Mouse (Mus musculus): Measurements from ENCODE around the gene Actl6a. TPM values are rescaled to one million over a fixed set of nuclear protein-coding genes. Genes with fewer than 3 reads are reported as not detected.

Actl6a gene
- polyA plus RNA-seq, 1 experiment from 2014 or later = 55.3 TPM

- ATAC-seq = peak; percentile 77; the same call in 1 of the 2 replicates
- no peaks in the 10 kb centered on the region for H3K4me1 ChIP-seq (ENCODE audit: control insufficient read depth, insufficient read depth, low read depth, low read length)
- WGBS = 71% methylated on average over 6 of the region's 6 CpGs
- H3K4me3 ChIP-seq (ENCODE audit: low read length) = no peak overlapping the region
- H3K27me3 ChIP-seq (replicated peaks; ENCODE audit: control insufficient read depth, insufficient read depth, low read length) = no peaks in the 10 kb centered on the region
- peak overlapping the region; percentile 20; the same call in 1 of the 2 replicates for H3K4me2 ChIP-seq (ENCODE audit: low read length)
- H3K27ac ChIP-seq (ENCODE audit: low read depth, low read length) = peak overlapping the region; percentile 65; the same call in 1 of the 2 replicates
- H3K9ac ChIP-seq (ENCODE audit: low read depth, low read length) = no peak overlapping the region
- no peaks in the 10 kb centered on the region for H3K9me3 ChIP-seq (ENCODE audit: control insufficient read depth, low read length)
- no peaks in the 10 kb centered on the region for H3K36me3 ChIP-seq (ENCODE audit: control insufficient read depth, insufficient read depth, low read length)
Observed at GRCm38 (mm10) chr3:32669211-32669610, 36.9 kb upstream of the Actl6a start.

GRCm38 (mm10) chr3:32670196-32670595 is 35.9 kb upstream of the Actl6a start:
- no peak for ATAC-seq
- H3K4me1 ChIP-seq (ENCODE audit: control insufficient read depth, insufficient read depth, low read depth, low read length) = no peaks in the 10 kb centered on the region
- no peaks in the 10 kb centered on the region for H3K9me3 ChIP-seq (ENCODE audit: control insufficient read depth, low read length)
- H3K9ac ChIP-seq (ENCODE audit: low read depth, low read length) = no peak overlapping the region
- no peak overlapping the region for H3K4me3 ChIP-seq (ENCODE audit: low read length)
- H3K4me2 ChIP-seq (ENCODE audit: low read length) = no peak overlapping the region
- H3K36me3 ChIP-seq (ENCODE audit: control insufficient read depth, insufficient read depth, low read length) = no peaks in the 10 kb centered on the region
- H3K27ac ChIP-seq (ENCODE audit: low read depth, low read length) = no peak overlapping the region
- H3K27me3 ChIP-seq (replicated peaks; ENCODE audit: control insufficient read depth, insufficient read depth, low read length) = no peaks in the 10 kb centered on the region
- WGBS = 92% methylated on average over 4 of the region's 4 CpGs

DNA sequence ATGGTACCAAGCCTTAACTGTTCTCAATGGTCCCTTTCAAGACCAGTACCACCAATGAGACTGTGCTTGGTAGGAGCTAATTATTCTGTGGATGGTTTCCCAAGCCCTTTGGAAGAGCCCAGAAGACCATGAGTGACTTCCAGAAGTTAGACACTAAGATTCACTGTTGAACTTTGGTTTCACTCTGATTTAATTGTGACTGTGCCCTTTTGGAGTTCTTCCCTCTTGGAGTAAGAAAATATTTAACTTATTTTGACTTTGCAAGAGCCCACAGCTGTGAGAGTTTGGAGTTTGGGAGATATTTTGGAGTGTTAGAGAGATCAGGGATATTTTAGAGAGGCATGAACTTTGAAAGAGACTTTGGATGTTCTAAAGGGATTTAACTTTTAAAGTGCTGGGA is 32.9 kb upstream of the Actl6a start:
- no peak overlapping the region for H3K27ac ChIP-seq (ENCODE audit: low read depth, low read length)
- no peaks in the 10 kb centered on the region for H3K27me3 ChIP-seq (replicated peaks; ENCODE audit: control insufficient read depth, insufficient read depth, low read length)
- no peaks in the 10 kb centered on the region for H3K4me1 ChIP-seq (ENCODE audit: control insufficient read depth, insufficient read depth, low read depth, low read length)
- no peaks in the 10 kb centered on the region for H3K9me3 ChIP-seq (ENCODE audit: control insufficient read depth, low read length)
- no peak overlapping the region for H3K9ac ChIP-seq (ENCODE audit: low read depth, low read length)
- ATAC-seq = no peak
- no peak overlapping the region for H3K4me2 ChIP-seq (ENCODE audit: low read length)
- H3K4me3 ChIP-seq (ENCODE audit: low read length) = no peak overlapping the region
- H3K36me3 ChIP-seq (ENCODE audit: control insufficient read depth, insufficient read depth, low read length) = no peaks in the 10 kb centered on the region

DNA sequence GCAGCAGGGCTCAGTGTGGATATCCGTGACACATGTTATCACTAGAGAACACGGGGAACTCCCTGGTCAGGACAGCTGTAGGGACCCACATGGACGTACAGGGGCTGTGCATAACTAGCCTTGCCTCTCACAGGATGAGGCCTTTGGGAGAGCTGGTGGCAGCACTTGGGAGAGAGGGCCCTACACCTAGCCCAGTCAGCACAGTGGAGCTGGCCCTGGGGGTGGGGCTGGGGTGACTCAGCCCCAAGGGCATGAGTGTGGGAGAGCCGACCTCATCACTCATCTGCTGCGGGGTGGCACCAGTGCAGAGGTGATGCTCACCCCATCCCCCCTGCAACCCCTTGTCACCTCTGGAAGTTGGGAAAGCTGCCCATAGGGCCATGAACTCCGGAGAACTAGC is 29.7 kb upstream of the Actl6a start:
- no peak for ATAC-seq
- Histone ChIP-seq H3K9me3 (ENCODE audit: control insufficient read depth, low read length) (no peaks in the 10 kb centered on the region), H3K9ac (ENCODE audit: low read depth, low read length) (no peak overlapping the region), H3K4me3 (ENCODE audit: low read length) (no peak overlapping the region), H3K36me3 (ENCODE audit: control insufficient read depth, insufficient read depth, low read length) (no peaks in the 10 kb centered on the region), H3K27me3 (replicated peaks; ENCODE audit: control insufficient read depth, insufficient read depth, low read length) (no peaks in the 10 kb centered on the region), H3K4me2 (ENCODE audit: low read length) (no peak overlapping the region), H3K27ac (ENCODE audit: low read depth, low read length) (no peak overlapping the region), H3K4me1 (ENCODE audit: control insufficient read depth, insufficient read depth, low read depth, low read length) (no peaks in the 10 kb centered on the region)
- WGBS = 89% methylated on average over 6 of the region's 6 CpGs

GRCm38 (mm10) chr3:32682910-32683531 is 23.1 kb upstream of the Actl6a start:
- Histone ChIP-seq H3K4me3 (ENCODE audit: low read length) (no peak overlapping the region), H3K9ac (ENCODE audit: low read depth, low read length) (no peak overlapping the region), H3K9me3 (ENCODE audit: control insufficient read depth, low read length) (no peaks in the 10 kb centered on the region), H3K4me2 (ENCODE audit: low read length) (no peak overlapping the region), H3K27ac (ENCODE audit: low read depth, low read length) (no peak overlapping the region), H3K4me1 (ENCODE audit: control insufficient read depth, insufficient read depth, low read depth, low read length) (no peaks in the 10 kb centered on the region), H3K36me3 (ENCODE audit: control insufficient read depth, insufficient read depth, low read length) (no peaks in the 10 kb centered on the region), H3K27me3 (replicated peaks; ENCODE audit: control insufficient read depth, insufficient read depth, low read length) (no peaks in the 10 kb centered on the region)
- 84% methylated on average over 11 of the region's 12 CpGs for WGBS
- no peak for ATAC-seq

- no peaks in the 10 kb centered on the region for H3K36me3 ChIP-seq (ENCODE audit: control insufficient read depth, insufficient read depth, low read length)
- H3K4me2 ChIP-seq (ENCODE audit: low read length) = no peak overlapping the region
- H3K27me3 ChIP-seq (replicated peaks; ENCODE audit: control insufficient read depth, insufficient read depth, low read length) = no peaks in the 10 kb centered on the region
- ATAC-seq = no peak
- H3K9me3 ChIP-seq (ENCODE audit: control insufficient read depth, low read length) = no peaks in the 10 kb centered on the region
- no peak overlapping the region for H3K9ac ChIP-seq (ENCODE audit: low read depth, low read length)
- 88% methylated on average over 3 of the region's 3 CpGs for WGBS
- H3K4me3 ChIP-seq (ENCODE audit: low read length) = no peak overlapping the region
- H3K4me1 ChIP-seq (ENCODE audit: control insufficient read depth, insufficient read depth, low read depth, low read length) = no peaks in the 10 kb centered on the region
- no peak overlapping the region for H3K27ac ChIP-seq (ENCODE audit: low read depth, low read length)
Observed at GRCm38 (mm10) chr3:32684631-32685030, 21.5 kb upstream of the Actl6a start.

DNA sequence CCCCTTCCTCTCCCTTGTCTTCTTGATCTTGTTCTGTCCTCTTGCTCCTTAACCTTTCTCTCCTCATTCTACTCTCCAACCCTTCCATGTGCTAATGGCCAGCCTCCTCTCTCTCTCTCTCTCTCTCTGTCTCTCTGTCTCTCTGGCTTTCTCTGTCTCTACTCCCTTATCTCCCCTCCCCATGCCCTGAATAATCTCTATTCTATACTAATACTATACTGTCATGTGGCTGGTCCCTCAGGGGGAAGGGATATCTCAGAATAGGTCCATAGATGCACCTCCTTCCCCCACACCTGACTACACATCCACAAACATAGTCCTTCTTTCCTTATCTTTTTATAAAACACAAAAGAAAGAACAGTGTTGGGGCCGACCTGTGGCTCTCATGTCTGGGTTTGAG is 19.6 kb upstream of the Actl6a start:
- H3K27me3 ChIP-seq (replicated peaks; ENCODE audit: control insufficient read depth, insufficient read depth, low read length) = no peaks in the 10 kb centered on the region
- ATAC-seq = no peak
- 71% methylated on average over 1 of the region's 1 CpGs for WGBS
- H3K4me2 ChIP-seq (ENCODE audit: low read length) = no peak overlapping the region
- H3K4me1 ChIP-seq (ENCODE audit: control insufficient read depth, insufficient read depth, low read depth, low read length) = no peaks in the 10 kb centered on the region
- no peak overlapping the region for H3K9ac ChIP-seq (ENCODE audit: low read depth, low read length)
- no peaks in the 10 kb centered on the region for H3K36me3 ChIP-seq (ENCODE audit: control insufficient read depth, insufficient read depth, low read length)
- no peak overlapping the region for H3K4me3 ChIP-seq (ENCODE audit: low read length)
- no peak overlapping the region for H3K27ac ChIP-seq (ENCODE audit: low read depth, low read length)
- no peaks in the 10 kb centered on the region for H3K9me3 ChIP-seq (ENCODE audit: control insufficient read depth, low read length)

- WGBS = 81% methylated on average over 4 of the region's 4 CpGs
- no peaks in the 10 kb centered on the region for H3K9me3 ChIP-seq (ENCODE audit: control insufficient read depth, low read length)
- H3K4me3 ChIP-seq (ENCODE audit: low read length) = no peak overlapping the region
- no peak overlapping the region for H3K4me2 ChIP-seq (ENCODE audit: low read length)
- H3K27ac ChIP-seq (ENCODE audit: low read depth, low read length) = no peak overlapping the region
- no peaks in the 10 kb centered on the region for H3K4me1 ChIP-seq (ENCODE audit: control insufficient read depth, insufficient read depth, low read depth, low read length)
- no peaks in the 10 kb centered on the region for H3K27me3 ChIP-seq (replicated peaks; ENCODE audit: control insufficient read depth, insufficient read depth, low read length)
- no peak overlapping the region for H3K9ac ChIP-seq (ENCODE audit: low read depth, low read length)
- no peak for ATAC-seq
- H3K36me3 ChIP-seq (ENCODE audit: control insufficient read depth, insufficient read depth, low read length) = no peaks in the 10 kb centered on the region
Observed at GRCm38 (mm10) chr3:32687156-32687555, 18.9 kb upstream of the Actl6a start.

- no peak overlapping the region for H3K4me3 ChIP-seq (ENCODE audit: low read length)
- no peaks in the 10 kb centered on the region for H3K36me3 ChIP-seq (ENCODE audit: control insufficient read depth, insufficient read depth, low read length)
- H3K27me3 ChIP-seq (replicated peaks; ENCODE audit: control insufficient read depth, insufficient read depth, low read length) = no peaks in the 10 kb centered on the region
- H3K27ac ChIP-seq (ENCODE audit: low read depth, low read length) = no peak overlapping the region
- no peaks in the 10 kb centered on the region for H3K4me1 ChIP-seq (ENCODE audit: control insufficient read depth, insufficient read depth, low read depth, low read length)
- ATAC-seq = no peak
- no peaks in the 10 kb centered on the region for H3K9me3 ChIP-seq (ENCODE audit: control insufficient read depth, low read length)
- no peak overlapping the region for H3K4me2 ChIP-seq (ENCODE audit: low read length)
- 93% methylated on average over 9 of the region's 9 CpGs for WGBS
- no peak overlapping the region for H3K9ac ChIP-seq (ENCODE audit: low read depth, low read length)
Observed at GRCm38 (mm10) chr3:32689567-32689999, 16.5 kb upstream of the Actl6a start.

DNA sequence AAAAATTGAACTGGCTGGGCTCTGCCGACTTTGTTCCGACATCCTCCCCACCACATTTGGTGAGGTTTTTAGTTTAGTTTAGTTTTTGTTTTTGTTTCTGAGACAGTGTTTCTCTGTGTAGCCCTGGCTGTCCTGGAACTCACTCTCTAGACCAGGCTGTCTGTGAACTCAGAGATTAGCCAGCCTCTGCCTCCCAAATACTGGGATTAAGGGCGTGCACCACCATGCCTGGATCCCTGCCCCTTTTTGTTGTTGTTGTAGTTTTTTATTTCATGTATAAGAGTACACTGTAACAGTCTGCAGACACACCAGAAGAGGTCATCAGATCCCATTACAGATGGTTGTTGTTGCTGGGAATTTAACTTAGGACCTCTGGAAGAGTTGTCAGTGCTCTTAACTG is 16.1 kb upstream of the Actl6a start:
- H3K9ac ChIP-seq (ENCODE audit: low read depth, low read length) = no peak overlapping the region
- no peaks in the 10 kb centered on the region for H3K36me3 ChIP-seq (ENCODE audit: control insufficient read depth, insufficient read depth, low read length)
- no peak overlapping the region for H3K4me2 ChIP-seq (ENCODE audit: low read length)
- no peaks in the 10 kb centered on the region for H3K27me3 ChIP-seq (replicated peaks; ENCODE audit: control insufficient read depth, insufficient read depth, low read length)
- ATAC-seq = no peak
- H3K27ac ChIP-seq (ENCODE audit: low read depth, low read length) = no peak overlapping the region
- WGBS = 90% methylated on average over 3 of the region's 3 CpGs
- H3K4me3 ChIP-seq (ENCODE audit: low read length) = no peak overlapping the region
- no peaks in the 10 kb centered on the region for H3K9me3 ChIP-seq (ENCODE audit: control insufficient read depth, low read length)
- H3K4me1 ChIP-seq (ENCODE audit: control insufficient read depth, insufficient read depth, low read depth, low read length) = no peaks in the 10 kb centered on the region

All from hindbrain, embryonic 16.5 days (tissue).